Mouse (Mus musculus) thymus, adult 18-20 months (tissue): Measurements from ENCODE around the gene Tex12.

Experiments
- DNase-seq, 2 experiments: peaks; one replicate each; pipeline ENCODE4 v3.0.0; 2022; ENCODE audit warnings: mixed read lengths in 2 of 2

Gene Tex12

GRCm38 (mm10) chr9:50554241-50555093 lies 6.7 kb downstream of the Tex12 start, which contains the start of gene Il18:
TSS of gene Il18 (plus strand) at chr9:50554827.
- peak in 1 of 2 experiments; percentile 22 for DNase-seq

DNA sequence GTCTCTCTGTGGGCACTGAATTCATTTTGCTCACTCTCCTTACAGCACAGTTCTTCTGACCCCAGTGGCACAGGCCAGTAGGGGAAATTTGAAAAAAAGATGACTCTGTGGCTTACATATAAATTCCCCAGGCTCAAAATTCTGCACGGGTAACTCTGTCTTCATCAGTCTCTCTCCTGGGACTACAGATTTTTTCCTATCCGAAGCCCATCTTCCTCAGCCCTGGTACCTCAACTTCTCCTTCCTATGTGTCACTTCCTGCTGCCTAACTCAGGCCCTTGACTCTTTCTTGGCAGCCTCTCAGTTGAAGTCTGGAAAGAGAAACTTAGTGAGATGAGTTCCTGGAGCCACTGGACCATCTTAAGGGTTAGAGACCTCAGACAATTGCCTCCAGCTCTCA lies 7.6 kb downstream of the Tex12 start:
- no peak for DNase-seq

DNA sequence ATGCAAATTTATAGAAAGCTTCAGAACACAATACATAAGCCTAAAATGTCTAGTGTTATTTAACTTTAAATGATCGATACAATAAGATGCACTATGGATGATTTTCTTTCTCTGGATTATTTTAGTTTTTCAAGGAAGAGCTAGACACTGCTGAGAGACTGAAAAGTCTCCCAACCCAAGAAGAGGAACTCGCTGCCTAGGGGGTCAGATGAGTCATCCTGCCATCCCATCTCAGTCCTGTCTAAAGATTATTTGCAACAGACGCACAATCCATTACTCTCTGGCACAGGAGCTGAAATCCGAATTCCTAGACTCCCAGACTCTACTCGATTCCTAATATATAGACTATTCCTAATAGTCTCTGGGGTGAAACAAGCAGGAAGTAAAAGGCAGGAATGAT lies 8.9 kb downstream of the Tex12 start:
- DNase-seq, result no peak

DNA sequence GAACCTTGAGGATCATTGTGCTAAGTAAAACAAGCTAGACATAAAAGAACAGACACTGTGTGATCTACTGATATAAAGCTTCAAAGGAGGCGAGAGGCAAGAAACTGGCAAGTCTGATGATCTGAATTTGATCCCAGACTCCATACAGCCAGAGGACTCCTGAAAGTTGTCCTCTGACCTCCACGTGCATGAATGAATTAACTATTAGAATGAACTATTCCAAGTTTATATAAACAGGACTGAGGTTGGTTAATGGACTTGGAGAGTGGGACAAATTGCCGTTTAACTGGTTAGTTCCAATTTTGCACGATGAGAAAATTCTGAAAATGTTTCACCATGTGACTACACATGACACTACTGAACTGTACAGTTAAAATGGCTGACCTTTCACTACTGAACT lies 12.2 kb downstream of the Tex12 start:
- DNase-seq, result no peak

GRCm38 (mm10) chr9:50547859-50548478 lies 13.2 kb downstream of the Tex12 start:
- DNase-seq, result peak in 1 of 2 experiments; percentile 38

GRCm38 (mm10) chr9:50542401-50542800 lies 18.7 kb downstream of the Tex12 start:
- no peak for DNase-seq

DNA sequence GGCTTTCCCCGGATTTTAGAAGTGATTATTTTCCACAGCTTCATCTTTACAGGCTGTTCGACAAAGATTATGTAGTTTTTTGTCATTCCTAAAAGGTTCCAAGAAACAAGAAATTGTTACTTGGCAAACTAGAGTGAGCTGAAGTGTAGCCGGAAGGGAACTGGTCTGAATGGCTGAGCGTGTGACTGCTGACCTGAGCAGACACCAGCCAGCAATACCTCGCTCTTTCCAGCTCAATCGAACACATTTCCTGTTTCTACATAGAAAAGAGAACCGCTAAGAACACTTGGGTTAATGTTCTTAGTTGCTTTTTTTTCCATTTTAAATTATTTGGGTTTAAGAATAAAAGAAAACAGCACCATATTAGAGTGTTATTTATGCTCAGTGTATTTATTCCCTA lies 21.0 kb downstream of the Tex12 start:
- DNase-seq, result no peak

DNA sequence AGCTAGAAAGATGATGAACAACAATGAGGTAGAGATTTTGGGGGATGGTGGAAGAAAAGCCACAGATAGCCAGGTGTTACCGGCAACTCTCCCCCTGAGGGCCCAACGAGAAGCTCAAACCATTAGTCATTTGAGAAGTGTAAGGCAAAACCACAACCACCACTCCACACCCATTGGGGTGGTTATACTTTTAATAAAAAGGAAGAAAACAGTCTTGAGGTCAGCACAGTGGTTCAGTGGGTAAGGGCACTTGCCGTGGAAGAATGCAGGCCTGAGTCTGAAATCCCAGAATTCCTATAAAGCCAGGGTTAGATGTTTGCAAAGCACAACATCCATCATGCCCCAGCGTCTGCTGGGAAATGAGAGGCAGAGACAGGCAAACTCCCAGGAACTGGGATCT lies 23.8 kb downstream of the Tex12 start:
- no peak for DNase-seq

DNA sequence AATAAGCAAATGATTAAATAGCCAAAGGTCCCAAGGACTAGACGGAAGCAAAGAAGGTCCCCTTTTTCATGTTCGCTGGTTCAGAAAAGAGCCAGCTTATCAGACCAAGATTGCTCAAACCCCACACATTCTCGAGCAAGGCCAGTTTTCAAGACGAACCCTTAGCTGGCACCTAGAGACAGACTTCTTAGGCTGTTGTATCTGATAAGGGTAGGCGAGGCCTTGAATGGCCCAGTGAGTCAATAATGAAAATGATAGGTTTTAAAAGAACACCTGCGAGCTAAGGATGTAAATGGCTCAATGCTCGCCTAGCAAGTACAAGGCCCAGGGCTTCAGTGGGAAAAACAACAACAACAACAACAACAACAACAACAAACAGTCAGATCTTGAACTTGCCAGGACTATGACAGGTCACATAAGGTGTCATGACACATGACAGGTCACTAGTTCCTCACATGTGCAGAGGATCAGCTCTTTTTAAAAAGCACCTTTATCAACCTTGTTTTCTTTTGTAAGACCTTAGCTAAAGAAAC lies 24.5 kb downstream of the Tex12 start:
- no peak for DNase-seq

- no peak for DNase-seq
These were observed 25.2 kb downstream of the Tex12 start for GRCm38 (mm10) chr9:50535930-50536329.

- no peak for DNase-seq
These were observed 27.3 kb downstream of the Tex12 start for GRCm38 (mm10) chr9:50533791-50534190.

- DNase-seq, result peak; percentile 38 to 47
These were observed 27.8 kb downstream of the Tex12 start for GRCm38 (mm10) chr9:50533328-50533727.

- no peak for DNase-seq
These were observed 30.2 kb downstream of the Tex12 start for GRCm38 (mm10) chr9:50530890-50531289.

- DNase-seq, result peak; percentile 95
These were observed 32.7 kb downstream of the Tex12 start, which contains the start of gene Pts for GRCm38 (mm10) chr9:50528293-50528892. TSS of gene Pts (minus strand) at chr9:50528724.

- DNase-seq, result no peak
These were observed 33.3 kb downstream of the Tex12 start for GRCm38 (mm10) chr9:50527860-50528259.

- no peak for DNase-seq
These were observed 35.5 kb downstream of the Tex12 start for GRCm38 (mm10) chr9:50525585-50525984.

DNA sequence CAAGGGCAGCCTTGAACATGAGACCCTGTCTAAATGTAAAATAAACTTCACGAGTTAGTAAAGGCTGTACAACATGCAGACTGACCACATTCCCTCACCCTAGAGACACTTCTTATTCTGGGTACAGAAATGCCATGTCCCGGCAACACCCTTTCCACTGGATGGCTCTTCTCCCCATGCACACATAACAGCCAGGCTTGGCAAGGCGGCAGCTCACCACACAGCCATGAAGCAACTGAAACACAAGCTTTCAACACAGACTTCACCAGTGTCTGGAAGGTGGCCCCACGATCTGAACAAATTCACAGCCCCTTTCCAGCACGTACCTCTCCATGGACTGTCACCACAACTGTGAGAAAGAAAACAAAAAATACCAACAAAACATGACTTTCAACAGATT lies 36.2 kb downstream of the Tex12 start:
- DNase-seq, result no peak

- no peak for DNase-seq
These were observed 38.6 kb downstream of the Tex12 start for GRCm38 (mm10) chr9:50522574-50522973.

- DNase-seq, result no peak
These were observed 39.6 kb downstream of the Tex12 start for GRCm38 (mm10) chr9:50521562-50521961.

GRCm38 (mm10) chr9:50520748-50521147 lies 40.4 kb downstream of the Tex12 start:
- DNase-seq, result no peak

GRCm38 (mm10) chr9:50518781-50519180 lies 42.3 kb downstream of the Tex12 start:
- DNase-seq, result no peak

- DNase-seq, result no peak
These were observed 45.7 kb downstream of the Tex12 start for GRCm38 (mm10) chr9:50515462-50515861.

DNA sequence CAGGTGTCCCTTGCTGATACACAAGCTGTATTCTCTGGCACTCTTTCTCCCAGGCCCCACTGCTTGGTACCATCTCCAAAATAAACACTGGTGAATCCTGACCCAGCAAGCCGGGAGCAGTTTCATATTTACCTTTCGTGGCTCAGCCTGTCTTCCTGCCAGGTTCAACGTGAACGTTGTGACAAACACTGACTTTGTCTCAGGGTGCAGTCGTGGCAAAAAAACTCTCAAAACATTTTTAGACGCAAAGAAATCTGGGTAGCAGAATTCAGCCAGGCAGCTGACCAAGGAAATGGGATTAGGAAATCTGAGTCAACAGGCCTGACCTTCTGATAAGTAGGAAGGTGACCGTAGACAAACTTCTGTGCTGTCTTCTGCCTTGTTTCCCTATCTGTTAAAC lies 53.6 kb downstream of the Tex12 start:
- no peak for DNase-seq
